Mouse (Mus musculus) kidney, embryonic 14.5 days (tissue): ENCODE measurements around the gene Synpr. TPM values are rescaled to one million over a fixed set of nuclear protein-coding genes. Genes with fewer than 3 reads are reported as not detected.

Experiments used
- ATAC-seq: fragments of 200-750 bp; cut with Nextera tagmentation; 2 replicates; pipeline ENCODE4 v1.8.0; 2017; ENCODE audit warnings: moderate number of reproducible peaks, mild to moderate bottlenecking, moderate TSS enrichment, moderate library complexity; ENCODE audit not compliant: low FRiP score, low TSS enrichment
- H3K27ac ChIP-seq: fragments of 300-500 bp; sonication (generic); 2 replicates; pipeline ENCODE4 v1.5.1; 2014; ENCODE audit warnings: low read depth, mild to moderate bottlenecking, low read length, moderate library complexity, mixed read lengths
- H3K27me3 ChIP-seq: fragments of 300-500 bp; sonication (generic); 2 replicates; pipeline ENCODE4 v1.6.1; 2014; ENCODE audit warnings: mild to moderate bottlenecking, low read length; ENCODE audit not compliant: control insufficient read depth, insufficient read depth
- H3K36me3 ChIP-seq: fragments of 300-500 bp; sonication (generic); 2 replicates; pipeline ENCODE4 v1.6.1; 2014; ENCODE audit warnings: low read length, mixed read lengths; ENCODE audit not compliant: control insufficient read depth, insufficient read depth
- H3K4me1 ChIP-seq: fragments of 300-500 bp; sonication (generic); 2 replicates; pipeline ENCODE4 v1.6.1; 2014; ENCODE audit warnings: low read length, mixed read lengths; ENCODE audit not compliant: control insufficient read depth, insufficient read depth
- H3K4me2 ChIP-seq: fragments of 300-500 bp; sonication (generic); replicated peaks from 2 replicates; pipeline ENCODE4 v1.6.1; 2014; ENCODE audit warnings: low read depth, mild to moderate bottlenecking, low read length
- H3K4me3 ChIP-seq: fragments of 300-500 bp; sonication (generic); 2 replicates; pipeline ENCODE4 v1.5.1; 2014; ENCODE audit warnings: mild to moderate bottlenecking, low read length
- H3K9ac ChIP-seq: fragments of 300-500 bp; sonication (generic); 2 replicates; pipeline ENCODE4 v1.6.1; 2014; ENCODE audit warnings: low read depth, mild to moderate bottlenecking, low read length, moderate library complexity
- H3K9me3 ChIP-seq: fragments of 300-500 bp; sonication (generic); 2 replicates; pipeline ENCODE4 v1.6.1; 2016; ENCODE audit warnings: low read length; ENCODE audit not compliant: control insufficient read depth
- WGBS: fragments of 180-500 bp; shearing (Covaris S2); extraction: QIAGEN DNeasy Blood & Tissue Kit; methylation state at CpG from one replicate; pipeline ENCODE4 v1.1.7; 2014; 5-methylcytosine and 5-hydroxymethylcytosine counted together
- polyA plus RNA-seq: library from polyadenylated mRNA; unstranded; fragments of >200 nt; fragmentation: Nextera tagmentation; extraction: Ambion mirVana; gene quantifications from 2 replicates; pipeline ENCODE4 v1.2.1, GENCODE M21; 2014

Synpr gene
- polyA plus RNA-seq, 1 experiment from 2014 or later = 2.0 TPM

- ATAC-seq = no peak
- WGBS = 83% methylated on average over 3 of the region's 3 CpGs
- Histone ChIP-seq H3K9me3 (no peaks in the 10 kb centered on the region), H3K27ac (no peak overlapping the region), H3K4me2 (no peak overlapping the region), H3K27me3 (no peaks in the 10 kb centered on the region), H3K4me1 (no peaks in the 10 kb centered on the region), H3K4me3 (no peak overlapping the region), H3K36me3 (no peaks in the 10 kb centered on the region), H3K9ac (no peak overlapping the region)
These were observed 83.7 kb downstream of the Synpr start for GRCm38 (mm10) chr14:13368309-13368708.

- Histone ChIP-seq H3K27me3 (no peaks in the 10 kb centered on the region), H3K4me2 (no peak overlapping the region), H3K27ac (no peak overlapping the region), H3K4me3 (no peak overlapping the region), H3K4me1 (no peaks in the 10 kb centered on the region), H3K9me3 (no peaks in the 10 kb centered on the region), H3K9ac (no peak overlapping the region), H3K36me3 (no peaks in the 10 kb centered on the region)
- WGBS = 20% methylated on average over 7 of the region's 7 CpGs
- no peak for ATAC-seq
These were observed 104.5 kb downstream of the Synpr start for GRCm38 (mm10) chr14:13389081-13389480.

- H3K36me3 ChIP-seq = no peaks in the 10 kb centered on the region
- no peak overlapping the region for H3K9ac ChIP-seq
- H3K9me3 ChIP-seq = no peaks in the 10 kb centered on the region
- no peak overlapping the region for H3K4me2 ChIP-seq
- no peak overlapping the region for H3K4me3 ChIP-seq
- no peak overlapping the region for H3K27ac ChIP-seq
- H3K27me3 ChIP-seq = no peaks in the 10 kb centered on the region
- H3K4me1 ChIP-seq = no peaks in the 10 kb centered on the region
- no peak for ATAC-seq
- 80% methylated on average over 5 of the region's 5 CpGs for WGBS
These were observed 105.4 kb downstream of the Synpr start for GRCm38 (mm10) chr14:13389954-13390353.

GRCm38 (mm10) chr14:13399226-13400020 lies 114.8 kb downstream of the Synpr start:
- Histone ChIP-seq H3K9me3 (no peaks in the 10 kb centered on the region), H3K4me2 (no peak overlapping the region), H3K4me1 (no peaks in the 10 kb centered on the region), H3K4me3 (no peak overlapping the region), H3K27me3 (no peaks in the 10 kb centered on the region), H3K27ac (no peak overlapping the region), H3K9ac (no peak overlapping the region), H3K36me3 (no peaks in the 10 kb centered on the region)
- ATAC-seq = peak; percentile 76; the same call in 1 of the 2 replicates
- WGBS = 16% methylated on average over 6 of the region's 6 CpGs

- Histone ChIP-seq H3K9ac (no peak overlapping the region), H3K27ac (no peak overlapping the region), H3K36me3 (no peaks in the 10 kb centered on the region), H3K4me1 (no peaks in the 10 kb centered on the region), H3K9me3 (no peaks in the 10 kb centered on the region), H3K4me2 (no peak overlapping the region), H3K4me3 (no peak overlapping the region), H3K27me3 (no peaks in the 10 kb centered on the region)
- WGBS = 85% methylated on average over 1 of the region's 1 CpGs
- ATAC-seq = no peak
These were observed 127.1 kb downstream of the Synpr start for GRCm38 (mm10) chr14:13411636-13412035.

- Histone ChIP-seq H3K27ac (no peak overlapping the region), H3K4me3 (no peak overlapping the region), H3K27me3 (no peaks in the 10 kb centered on the region), H3K36me3 (no peaks in the 10 kb centered on the region), H3K4me2 (no peak overlapping the region), H3K9ac (no peak overlapping the region), H3K9me3 (no peaks in the 10 kb centered on the region), H3K4me1 (no peaks in the 10 kb centered on the region)
- WGBS = 83% methylated on average over 6 of the region's 6 CpGs
- ATAC-seq = no peak
These were observed 156.1 kb downstream of the Synpr start for GRCm38 (mm10) chr14:13440723-13441122.

GRCm38 (mm10) chr14:13444908-13445307 lies 160.3 kb downstream of the Synpr start:
- no peak overlapping the region for H3K4me3 ChIP-seq
- no peaks in the 10 kb centered on the region for H3K27me3 ChIP-seq
- H3K36me3 ChIP-seq = no peaks in the 10 kb centered on the region
- ATAC-seq = no peak
- WGBS = 36% methylated on average over 2 of the region's 2 CpGs
- no peaks in the 10 kb centered on the region for H3K9me3 ChIP-seq
- no peak overlapping the region for H3K27ac ChIP-seq
- H3K9ac ChIP-seq = no peak overlapping the region
- H3K4me2 ChIP-seq = no peak overlapping the region
- H3K4me1 ChIP-seq = no peaks in the 10 kb centered on the region

GRCm38 (mm10) chr14:13453461-13454204 lies 169.1 kb downstream of the Synpr start:
- H3K4me2 ChIP-seq = no peak overlapping the region
- no peak overlapping the region for H3K9ac ChIP-seq
- 16% methylated on average over 3 of the region's 3 CpGs for WGBS
- H3K27ac ChIP-seq = no peak overlapping the region
- no peaks in the 10 kb centered on the region for H3K4me1 ChIP-seq
- no peak overlapping the region for H3K4me3 ChIP-seq
- no peaks in the 10 kb centered on the region for H3K27me3 ChIP-seq
- no peaks in the 10 kb centered on the region for H3K9me3 ChIP-seq
- H3K36me3 ChIP-seq = no peaks in the 10 kb centered on the region
- ATAC-seq = peak; percentile 95

- no peaks in the 10 kb centered on the region for H3K36me3 ChIP-seq
- H3K9ac ChIP-seq = no peak overlapping the region
- H3K4me1 ChIP-seq = no peaks in the 10 kb centered on the region
- no peaks in the 10 kb centered on the region for H3K27me3 ChIP-seq
- no peak for ATAC-seq
- no peak overlapping the region for H3K4me2 ChIP-seq
- H3K27ac ChIP-seq = no peak overlapping the region
- no peak overlapping the region for H3K4me3 ChIP-seq
- no peaks in the 10 kb centered on the region for H3K9me3 ChIP-seq
These were observed 170.4 kb downstream of the Synpr start for GRCm38 (mm10) chr14:13454991-13455390.
